Mouse (Mus musculus): ENCODE measurements around the gene Tmem38a. TPM values are rescaled to one million over a fixed set of nuclear protein-coding genes. Genes with fewer than 3 reads are reported as not detected.

Gene Tmem38a
- total and polyA plus RNA-seq, 2 experiments: 2.6 to 3.5 TPM

DNA sequence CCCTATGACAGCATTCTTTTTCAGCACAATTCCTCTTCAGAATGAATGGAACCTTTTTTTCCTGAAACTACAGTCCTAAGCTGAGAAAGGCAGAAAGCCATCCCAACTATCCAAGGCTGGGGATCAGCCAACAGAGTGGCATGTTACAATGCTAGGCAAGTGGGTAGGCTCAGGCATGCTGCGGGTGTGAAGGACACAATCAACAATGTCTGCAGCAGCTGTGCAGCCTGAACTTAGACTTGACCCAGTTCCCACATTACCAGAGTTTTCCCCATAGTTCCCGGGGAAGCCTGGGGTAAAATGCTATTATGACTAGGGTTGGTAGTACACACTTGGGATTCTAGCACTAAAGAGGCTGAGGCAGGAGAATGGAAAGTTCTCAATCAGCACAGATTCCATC, 5.9 kb upstream of the Tmem38a start:
- H3K27ac ChIP-seq (replicated peaks; ENCODE audit: insufficient read depth, low read depth, low read length): no peak overlapping the region
- no peak for TF ChIP-seq POLR2A (IDR thresholded peaks at IDR 0.05; ENCODE audit: extremely low read depth, insufficient read depth, low read length)
- no peak for TF ChIP-seq CTCF (IDR thresholded peaks at IDR 0.05; ENCODE audit: low read depth, low read length)
- 94% methylated on average over 2 of the region's 2 CpGs for WGBS
- H3K36me3 ChIP-seq (ENCODE audit: control insufficient read depth, insufficient read depth, low read length): peaks cover 36% of the 10 kb centered on the region
- no peak for DNase-seq (ENCODE audit: extremely low read depth, low read depth, low spot score)
- H3K27me3 ChIP-seq (ENCODE audit: control insufficient read depth, insufficient read depth, low read length): no peaks in the 10 kb centered on the region
- H3K9ac ChIP-seq (ENCODE audit: low read depth, low read length): no peak overlapping the region
- no peak overlapping the region for H3K4me3 ChIP-seq (ENCODE audit: insufficient read depth, low read depth, low read length)
- H3K79me2 ChIP-seq (ENCODE audit: control insufficient read depth, insufficient read depth, low read length): 0 out of 2 replicates have a peak, but pooled peaks cover 4% of the 10 kb centered on the region
- peaks cover 6% of the 10 kb centered on the region; the same call in 1 of the 2 replicates for H3K4me1 ChIP-seq (ENCODE audit: control insufficient read depth, insufficient read depth, low read length)

DNA sequence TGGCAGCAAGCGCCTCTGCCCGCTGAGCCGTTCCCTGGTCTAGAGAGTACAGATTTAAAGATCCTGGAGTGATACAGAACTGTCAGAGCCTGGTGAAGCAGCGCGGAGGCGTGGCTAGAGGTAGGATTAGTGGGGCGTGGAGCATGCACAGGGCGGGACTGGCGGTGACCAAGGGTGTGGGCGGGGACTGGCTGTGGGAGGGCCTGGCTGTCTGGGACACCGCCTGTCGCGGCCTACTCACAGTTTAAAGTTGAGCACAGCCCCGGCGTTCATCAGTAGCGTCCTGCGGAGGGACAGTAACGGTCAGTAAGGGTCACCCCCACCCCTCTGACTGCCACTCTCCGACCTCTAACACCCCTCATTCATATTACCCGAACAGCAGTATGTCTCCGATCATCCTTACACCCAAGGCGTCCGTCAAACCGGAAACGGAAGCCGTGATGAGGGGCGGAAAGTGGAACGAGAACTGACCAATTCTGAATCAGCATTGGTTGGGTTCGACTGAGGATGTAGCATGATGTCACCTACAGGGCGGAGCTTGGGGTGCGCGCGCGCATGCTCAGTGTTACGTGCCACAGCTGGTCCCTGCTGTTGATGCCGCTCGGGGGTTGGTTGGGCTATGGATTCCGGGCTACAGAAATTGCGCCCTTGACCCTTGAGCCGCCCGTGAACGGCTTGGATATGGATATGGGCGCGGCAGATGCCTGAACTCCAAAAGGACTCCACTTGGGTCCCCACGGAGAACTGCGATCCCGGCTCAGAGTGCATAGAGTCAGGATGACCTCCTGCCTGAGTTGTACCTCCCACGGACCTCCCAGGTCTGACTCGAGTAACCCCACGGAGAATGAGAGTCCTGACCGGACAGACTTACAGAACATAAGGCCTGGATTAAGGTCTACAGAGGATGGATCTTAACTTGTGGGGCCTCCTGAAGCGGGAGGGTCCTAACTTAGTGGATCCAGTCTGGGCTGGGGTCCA, 933 bp upstream of the Tmem38a start, which contains the start of gene Smim7:
Smim7 (minus strand) TSS at position 456 of the 978 bp plus-strand sequence.
- WGBS: under 1% methylated on average over 52 of the region's 52 CpGs
- peak within 1 kb of the TSS; percentile 90 for H3K27ac ChIP-seq (replicated peaks; ENCODE audit: insufficient read depth, low read depth, low read length)
- H3K4me1 ChIP-seq (ENCODE audit: control insufficient read depth, insufficient read depth, low read length): peaks cover 13% of the 10 kb centered on the region; the same call in 1 of the 2 replicates

DNA sequence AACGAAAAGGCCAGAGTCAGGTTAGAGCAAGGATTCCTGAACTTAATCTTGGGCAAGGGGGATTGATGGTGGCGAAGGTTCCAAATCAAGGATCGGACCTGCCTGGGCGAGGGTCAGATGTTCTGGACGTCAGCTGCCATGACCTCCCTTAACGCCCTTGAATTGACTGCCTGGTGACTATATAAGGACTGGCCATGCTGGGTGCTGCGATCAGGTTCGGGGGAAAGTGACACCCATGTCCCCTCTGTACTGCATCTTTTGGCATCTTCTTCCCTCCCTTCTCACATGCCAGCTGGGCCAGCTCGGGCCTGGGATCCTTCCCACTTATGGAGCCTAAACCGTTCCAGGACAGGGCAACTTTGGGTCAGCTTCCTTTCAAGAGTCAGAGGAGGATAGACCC, 652 bp downstream of the Tmem38a start:
- Histone ChIP-seq H3K79me2 (ENCODE audit: control insufficient read depth, insufficient read depth, low read length) (peaks cover 4% of the 10 kb centered on the region; the same call in 1 of the 2 replicates), H3K4me1 (ENCODE audit: control insufficient read depth, insufficient read depth, low read length) (peaks cover 13% of the 10 kb centered on the region; the same call in 1 of the 2 replicates), H3K27ac (replicated peaks; ENCODE audit: insufficient read depth, low read depth, low read length) (no peak overlapping the region), H3K4me3 (ENCODE audit: insufficient read depth, low read depth, low read length) (peak overlapping the region; percentile 63), H3K36me3 (ENCODE audit: control insufficient read depth, insufficient read depth, low read length) (peaks cover 12% of the 10 kb centered on the region), H3K9ac (ENCODE audit: low read depth, low read length) (peak overlapping the region; percentile 69; the same call in 1 of the 2 replicates), H3K27me3 (ENCODE audit: control insufficient read depth, insufficient read depth, low read length) (no peaks in the 10 kb centered on the region)
- no peak for DNase-seq (ENCODE audit: extremely low read depth, low read depth, low spot score)
- TF ChIP-seq POLR2A (IDR thresholded peaks at IDR 0.05; ENCODE audit: extremely low read depth, insufficient read depth, low read length): no peak
- no peak for TF ChIP-seq CTCF (IDR thresholded peaks at IDR 0.05; ENCODE audit: low read depth, low read length)
- 25% methylated on average over 10 of the region's 10 CpGs for WGBS

More for the DNA sequence above, 933 bp upstream of the Tmem38a start, which contains the start of gene Smim7:
- Histone ChIP-seq H3K27me3 (ENCODE audit: control insufficient read depth, insufficient read depth, low read length) (no peaks in the 10 kb centered on the region), H3K79me2 (ENCODE audit: control insufficient read depth, insufficient read depth, low read length) (peaks cover 4% of the 10 kb centered on the region; the same call in 1 of the 2 replicates), H3K9ac (ENCODE audit: low read depth, low read length) (peak within 1 kb of the TSS; percentile 80), H3K4me3 (ENCODE audit: insufficient read depth, low read depth, low read length) (peak within 1 kb of the TSS; percentile 63), H3K36me3 (ENCODE audit: control insufficient read depth, insufficient read depth, low read length) (peaks cover 26% of the 10 kb centered on the region)
- no peak for TF ChIP-seq CTCF (IDR thresholded peaks at IDR 0.05; ENCODE audit: low read depth, low read length)
- TF ChIP-seq POLR2A (IDR thresholded peaks at IDR 0.05; ENCODE audit: extremely low read depth, insufficient read depth, low read length): peak; percentile 61
- peak; percentile 98 for DNase-seq (ENCODE audit: extremely low read depth, low read depth, low spot score)

DNA sequence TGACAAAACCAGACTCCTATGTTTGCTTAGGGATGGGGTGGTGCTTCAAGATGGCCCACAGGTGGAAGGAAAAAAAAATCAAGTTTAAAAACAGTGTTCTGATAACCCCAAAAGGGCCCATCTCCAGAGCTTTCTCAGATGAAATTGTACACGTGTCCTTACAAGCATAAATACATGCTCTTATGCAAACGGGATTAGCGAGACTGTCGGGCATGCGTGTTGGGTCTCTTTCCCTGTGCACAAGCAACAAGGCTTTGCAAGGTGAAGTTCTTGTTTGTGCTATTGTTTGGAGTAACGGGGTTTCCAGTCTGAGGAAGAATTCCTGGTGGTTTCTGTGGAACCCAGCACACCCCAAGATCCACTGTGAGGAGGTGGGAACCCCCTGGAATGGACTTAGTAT, 1.6 kb downstream of the Tmem38a start:
- peaks cover 4% of the 10 kb centered on the region; the same call in 1 of the 2 replicates for H3K79me2 ChIP-seq (ENCODE audit: control insufficient read depth, insufficient read depth, low read length)
- no peak overlapping the region for H3K9ac ChIP-seq (ENCODE audit: low read depth, low read length)
- TF ChIP-seq POLR2A (IDR thresholded peaks at IDR 0.05; ENCODE audit: extremely low read depth, insufficient read depth, low read length) (no peak), CTCF (IDR thresholded peaks at IDR 0.05; ENCODE audit: low read depth, low read length) (no peak)
- WGBS: 91% methylated on average over 6 of the region's 6 CpGs
- H3K4me1 ChIP-seq (ENCODE audit: control insufficient read depth, insufficient read depth, low read length): peaks cover 13% of the 10 kb centered on the region; the same call in 1 of the 2 replicates
- DNase-seq (ENCODE audit: extremely low read depth, low read depth, low spot score): no peak
- H3K27ac ChIP-seq (replicated peaks; ENCODE audit: insufficient read depth, low read depth, low read length): no peak overlapping the region
- H3K27me3 ChIP-seq (ENCODE audit: control insufficient read depth, insufficient read depth, low read length): no peaks in the 10 kb centered on the region
- H3K4me3 ChIP-seq (ENCODE audit: insufficient read depth, low read depth, low read length): no peak overlapping the region
- peaks cover 3% of the 10 kb centered on the region for H3K36me3 ChIP-seq (ENCODE audit: control insufficient read depth, insufficient read depth, low read length)

DNA sequence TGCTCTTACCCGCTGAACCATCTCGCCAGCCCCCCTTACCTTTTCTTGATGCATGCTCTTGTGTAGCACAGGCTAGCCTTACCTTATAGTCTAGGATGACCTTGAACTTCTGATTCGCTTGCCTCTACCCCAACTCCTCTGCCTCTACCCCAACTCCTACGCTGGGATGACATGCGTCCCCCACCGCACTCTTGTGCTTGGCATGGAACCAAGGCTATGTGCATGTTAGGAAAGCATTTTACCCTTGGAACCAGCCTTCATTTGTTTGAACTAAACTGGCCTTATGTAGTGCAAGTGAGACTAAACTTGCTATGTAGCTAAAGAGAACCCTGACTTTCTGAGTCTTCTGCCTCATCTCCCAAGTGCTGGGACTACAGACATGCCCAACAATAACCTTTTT, 4.1 kb downstream of the Tmem38a start:
- TF ChIP-seq CTCF (IDR thresholded peaks at IDR 0.05; ENCODE audit: low read depth, low read length): no peak
- TF ChIP-seq POLR2A (IDR thresholded peaks at IDR 0.05; ENCODE audit: extremely low read depth, insufficient read depth, low read length): no peak
- H3K27me3 ChIP-seq (ENCODE audit: control insufficient read depth, insufficient read depth, low read length): no peaks in the 10 kb centered on the region
- H3K27ac ChIP-seq (replicated peaks; ENCODE audit: insufficient read depth, low read depth, low read length): no peak overlapping the region
- no peaks in the 10 kb centered on the region; the same call in 1 of the 2 replicates for H3K79me2 ChIP-seq (ENCODE audit: control insufficient read depth, insufficient read depth, low read length)
- no peaks in the 10 kb centered on the region for H3K36me3 ChIP-seq (ENCODE audit: control insufficient read depth, insufficient read depth, low read length)
- no peak overlapping the region for H3K9ac ChIP-seq (ENCODE audit: low read depth, low read length)
- no peak overlapping the region for H3K4me3 ChIP-seq (ENCODE audit: insufficient read depth, low read depth, low read length)
- DNase-seq (ENCODE audit: extremely low read depth, low read depth, low spot score): no peak
- WGBS: 95% methylated on average over 6 of the region's 6 CpGs
- 0 out of 2 replicates have a peak, but pooled peaks cover 7% of the 10 kb centered on the region for H3K4me1 ChIP-seq (ENCODE audit: control insufficient read depth, insufficient read depth, low read length)
